Mouse (Mus musculus) NIH3T3 (cell line): Measurements from ENCODE around the gene Txnrd1.

Experiments used
- DNase-seq: peaks from one replicate; pipeline ENCODE4 v3.0.0-alpha.2; 2012; ENCODE audit warnings: low read depth

Txnrd1 gene

GRCm38 (mm10) chr10:82817936-82818335 is 15.8 kb upstream of the Txnrd1 start:
- DNase-seq = no peak

- no peak for DNase-seq
Observed at GRCm38 (mm10) chr10:82818661-82819060, 15.1 kb upstream of the Txnrd1 start.

- DNase-seq = no peak
Observed at GRCm38 (mm10) chr10:82823108-82823778, 10.5 kb upstream of the Txnrd1 start.

- DNase-seq = no peak
Observed at GRCm38 (mm10) chr10:82823779-82824177, 10.0 kb upstream of the Txnrd1 start.

GRCm38 (mm10) chr10:82824541-82824940 is 9.2 kb upstream of the Txnrd1 start:
- DNase-seq = no peak

GRCm38 (mm10) chr10:82826516-82826915 is 7.2 kb upstream of the Txnrd1 start:
- no peak for DNase-seq

- no peak for DNase-seq
Observed at GRCm38 (mm10) chr10:82835898-82836297, 2.1 kb downstream of the Txnrd1 start.

- peak; percentile 60 for DNase-seq
Observed at GRCm38 (mm10) chr10:82838390-82838789, 4.6 kb downstream of the Txnrd1 start.

GRCm38 (mm10) chr10:82844090-82844489 is 10.3 kb downstream of the Txnrd1 start:
- DNase-seq = no peak

- no peak for DNase-seq
Observed at GRCm38 (mm10) chr10:82844731-82845130, 11.0 kb downstream of the Txnrd1 start.

- DNase-seq = no peak
Observed at GRCm38 (mm10) chr10:82847821-82848459, 14.2 kb downstream of the Txnrd1 start.

- DNase-seq = peak; percentile 34
Observed at GRCm38 (mm10) chr10:82849686-82850353, 16.1 kb downstream of the Txnrd1 start.

GRCm38 (mm10) chr10:82850354-82850752 is 16.6 kb downstream of the Txnrd1 start:
- no peak for DNase-seq

GRCm38 (mm10) chr10:82851751-82852150 is 18.0 kb downstream of the Txnrd1 start:
- peak; percentile 48 for DNase-seq

GRCm38 (mm10) chr10:82858032-82858680 is 24.4 kb downstream of the Txnrd1 start:
- peak; percentile 55 for DNase-seq

- peak; percentile 92 for DNase-seq
Observed at GRCm38 (mm10) chr10:82858691-82859532, 25.2 kb downstream of the Txnrd1 start.

- peak; percentile 73 for DNase-seq
Observed at GRCm38 (mm10) chr10:82859533-82859915, 25.8 kb downstream of the Txnrd1 start.

GRCm38 (mm10) chr10:82860181-82860928 is 26.6 kb downstream of the Txnrd1 start:
- DNase-seq = peak; percentile 83

- DNase-seq = no peak
Observed at GRCm38 (mm10) chr10:82860929-82861315, 27.2 kb downstream of the Txnrd1 start.

GRCm38 (mm10) chr10:82863106-82863680 is 29.4 kb downstream of the Txnrd1 start:
- peak; percentile 79 for DNase-seq

GRCm38 (mm10) chr10:82863827-82864226 is 30.1 kb downstream of the Txnrd1 start:
- peak; percentile 55 for DNase-seq
